Mouse (Mus musculus) stomach, embryonic 14.5 days (tissue): ENCODE measurements around the gene Qpctl. TPM values are rescaled to one million over a fixed set of nuclear protein-coding genes. Genes with fewer than 3 reads are reported as not detected.

Source experiments
- ATAC-seq: fragments of 200-750 bp; cut with Nextera tagmentation; 2 replicates; pipeline ENCODE4 v1.8.0; 2017; ENCODE audit warnings: low read depth, moderate TSS enrichment; ENCODE audit not compliant: insufficient number of reproducible peaks, insufficient read depth, low FRiP score
- H3K27ac ChIP-seq: fragments of 300-500 bp; sonication (generic); 2 replicates; pipeline ENCODE4 v1.5.1; 2014; ENCODE audit warnings: mild to moderate bottlenecking, low read length, moderate library complexity, mixed read lengths
- H3K27me3 ChIP-seq: fragments of 300-500 bp; sonication (generic); 2 replicates; pipeline ENCODE4 v1.6.1; 2014; ENCODE audit warnings: low read length, control low read depth, mixed read lengths; ENCODE audit not compliant: control insufficient read depth, insufficient read depth
- H3K36me3 ChIP-seq: fragments of 300-500 bp; sonication (generic); 2 replicates; pipeline ENCODE4 v1.6.1; 2014; ENCODE audit warnings: mild to moderate bottlenecking, control low read depth, low read length, moderate library complexity, mixed read lengths; ENCODE audit not compliant: control insufficient read depth, insufficient read depth
- H3K4me1 ChIP-seq: fragments of 300-500 bp; sonication (generic); 2 replicates; pipeline ENCODE4 v1.6.1; 2014; ENCODE audit warnings: low read length, control low read depth, mixed read lengths; ENCODE audit not compliant: control insufficient read depth, insufficient read depth
- H3K4me2 ChIP-seq: fragments of 300-500 bp; sonication (generic); replicated peaks from 2 replicates; pipeline ENCODE4 v1.6.1; 2014; ENCODE audit warnings: low read depth, low read length, control low read depth
- H3K4me3 ChIP-seq: fragments of 300-500 bp; sonication (generic); 2 replicates; pipeline ENCODE4 v1.5.1; 2014; ENCODE audit warnings: low read depth, low read length, control low read depth
- H3K9ac ChIP-seq: fragments of 300-500 bp; sonication (generic); replicated peaks from 2 replicates; pipeline ENCODE4 v1.6.1; 2014; ENCODE audit warnings: low read depth, mild to moderate bottlenecking, control low read depth, low read length, moderate library complexity, mixed read lengths
- H3K9me3 ChIP-seq: fragments of 300-500 bp; sonication (generic); 2 replicates; pipeline ENCODE4 v1.6.1; 2016; ENCODE audit warnings: low read depth, low read length, control low read depth; ENCODE audit not compliant: control insufficient read depth
- WGBS: fragments of 180-500 bp; shearing (Covaris S2); extraction: QIAGEN DNeasy Blood & Tissue Kit; methylation state at CpG from one replicate; pipeline ENCODE4 v1.1.7; 2014; 5-methylcytosine and 5-hydroxymethylcytosine counted together
- polyA plus RNA-seq: library from polyadenylated mRNA; unstranded; fragments of >200 nt; fragmentation: Nextera tagmentation; extraction: Ambion mirVana; gene quantifications from 2 replicates; pipeline ENCODE4 v1.2.1, GENCODE M21; 2014

Qpctl gene
- polyA plus RNA-seq, 1 experiment from 2014 or later = 11.3 TPM

DNA sequence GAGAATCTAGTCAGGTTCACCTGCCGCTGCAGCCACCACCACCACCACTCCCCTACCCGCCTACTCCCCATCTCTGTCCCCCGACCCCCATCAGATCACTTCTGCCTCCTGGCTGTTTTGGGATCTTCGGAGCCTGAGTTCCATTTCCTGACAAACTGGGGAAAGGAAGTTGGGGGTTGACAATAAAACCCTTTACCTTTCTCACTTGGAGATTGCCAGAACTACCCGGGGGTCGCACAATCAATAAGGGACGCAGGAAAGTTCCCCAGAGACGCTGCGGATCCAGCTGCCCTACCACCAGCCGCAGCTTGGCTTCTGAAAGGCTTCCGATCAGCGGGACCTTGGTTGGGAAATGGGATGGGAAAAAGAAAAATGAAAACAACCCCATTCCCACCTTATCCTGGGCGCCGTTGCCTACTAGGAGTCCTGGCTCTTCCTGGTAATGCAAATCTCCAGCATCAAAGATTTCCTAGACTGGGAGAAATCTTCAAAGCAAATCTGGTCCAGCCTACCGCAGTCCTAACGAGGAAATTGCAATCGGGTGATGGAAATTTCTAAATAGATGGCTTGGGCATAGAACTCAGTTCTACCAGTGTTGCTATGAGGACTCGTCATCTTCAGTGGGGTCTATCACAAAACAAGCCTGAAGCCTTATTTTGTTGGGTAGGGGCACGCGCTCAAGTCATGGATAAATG is 764 bp downstream of the Qpctl start:
- Histone ChIP-seq H3K27me3 (no peaks in the 10 kb centered on the region), H3K9ac (peak overlapping the region; percentile 36; the same call in 1 of the 2 replicates), H3K27ac (0 out of 2 replicates have a peak overlapping the region, but pooled peaks have one; percentile 7), H3K9me3 (no peaks in the 10 kb centered on the region), H3K4me3 (peak overlapping the region; percentile 80), H3K4me2 (peak overlapping the region; percentile 90), H3K4me1 (peaks cover 13% of the 10 kb centered on the region; the same call in 1 of the 2 replicates), H3K36me3 (peaks cover 19% of the 10 kb centered on the region)
- whole genome bisulfite sequencing = 12% methylated on average over 20 of the region's 20 CpGs
- ATAC-seq = no peak

DNA sequence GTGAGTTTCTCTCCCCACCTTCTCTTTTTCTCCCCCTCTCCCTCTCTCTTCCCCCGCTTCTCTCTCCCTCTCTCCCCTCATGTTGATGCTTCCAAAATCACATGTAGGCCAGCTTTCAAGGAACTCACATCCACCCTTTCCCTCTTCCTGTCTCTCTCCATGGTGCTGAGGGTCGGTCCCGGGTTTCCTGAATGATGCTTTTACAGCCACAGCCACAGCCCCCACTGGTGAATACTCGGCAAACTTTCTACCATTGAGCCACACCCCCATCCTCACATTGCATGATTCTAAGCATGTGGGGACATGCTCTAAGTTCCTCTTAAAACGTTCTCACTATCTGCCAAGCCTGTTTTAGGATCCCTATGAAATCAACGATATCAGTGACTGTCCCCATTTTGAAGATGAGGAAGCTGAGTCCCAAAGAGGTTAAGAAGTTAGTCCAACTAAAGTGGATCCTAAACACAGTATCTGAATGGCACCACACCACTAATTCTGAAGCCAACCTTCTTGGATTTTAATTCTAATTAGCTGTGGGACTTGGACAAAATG is 1.5 kb downstream of the Qpctl start:
- 39% methylated on average over 6 of the region's 6 CpGs for WGBS
- no peak for ATAC-seq
- H3K4me1 ChIP-seq = peaks cover 13% of the 10 kb centered on the region; the same call in 1 of the 2 replicates
- H3K36me3 ChIP-seq = peaks cover 11% of the 10 kb centered on the region
- H3K9ac ChIP-seq = no peak overlapping the region
- no peaks in the 10 kb centered on the region for H3K9me3 ChIP-seq
- H3K4me3 ChIP-seq = no peak overlapping the region
- H3K27ac ChIP-seq = no peak overlapping the region
- H3K4me2 ChIP-seq = peak overlapping the region; percentile 90; the same call in 1 of the 2 replicates
- no peaks in the 10 kb centered on the region for H3K27me3 ChIP-seq

DNA sequence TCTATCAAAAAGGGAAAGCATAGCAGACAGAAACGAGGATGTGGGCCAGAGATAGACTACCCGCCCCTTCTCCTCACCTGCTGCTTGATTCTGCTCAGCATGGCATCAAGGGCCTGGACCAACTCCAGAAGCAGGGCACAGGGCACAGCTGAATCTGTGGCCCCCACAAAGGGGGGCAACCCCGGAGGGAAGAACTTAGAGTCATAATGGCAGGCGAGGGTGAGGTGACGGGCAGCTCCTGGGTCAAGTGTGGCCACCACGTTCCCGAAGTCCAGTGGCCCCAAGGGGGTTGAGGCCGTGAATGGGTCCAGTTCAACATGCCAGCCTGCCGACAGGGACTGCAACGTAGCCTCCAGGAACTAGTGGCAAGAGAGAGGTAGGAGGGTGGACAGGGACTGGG is 2.3 kb downstream of the Qpctl start:
- Histone ChIP-seq H3K4me1 (peaks cover 13% of the 10 kb centered on the region; the same call in 1 of the 2 replicates), H3K4me3 (no peak overlapping the region), H3K27me3 (no peaks in the 10 kb centered on the region), H3K9me3 (no peaks in the 10 kb centered on the region), H3K4me2 (no peak overlapping the region), H3K9ac (no peak overlapping the region), H3K27ac (no peak overlapping the region), H3K36me3 (peaks cover 4% of the 10 kb centered on the region)
- 91% methylated on average over 10 of the region's 10 CpGs for WGBS
- no peak for ATAC-seq

DNA sequence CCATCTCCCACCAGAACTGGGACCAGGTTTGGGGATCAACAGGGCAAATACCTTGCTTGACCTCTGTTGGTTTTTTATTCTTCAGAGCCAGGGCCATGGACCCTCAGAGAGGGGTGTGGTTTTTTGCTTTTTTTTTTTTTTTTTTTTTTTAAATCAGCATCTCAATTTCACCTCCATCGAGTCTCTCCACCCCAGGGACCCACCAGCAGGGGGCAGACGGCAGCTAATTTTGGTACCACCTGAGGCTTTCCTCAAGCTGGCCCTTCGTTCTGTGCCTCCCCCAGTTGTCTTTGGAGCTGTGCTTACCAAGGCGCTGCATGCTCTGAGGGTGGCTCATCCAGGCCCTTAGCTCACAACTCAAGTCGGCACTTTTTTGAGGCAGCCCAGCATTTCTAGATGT is 11.7 kb downstream of the Qpctl start:
- H3K4me3 ChIP-seq = no peak overlapping the region
- H3K27ac ChIP-seq = no peak overlapping the region
- WGBS = 42% methylated on average over 5 of the region's 5 CpGs
- no peak overlapping the region for H3K4me2 ChIP-seq
- H3K27me3 ChIP-seq = no peaks in the 10 kb centered on the region
- no peak for ATAC-seq
- no peaks in the 10 kb centered on the region for H3K9me3 ChIP-seq
- H3K9ac ChIP-seq = no peak overlapping the region
- no peaks in the 10 kb centered on the region for H3K4me1 ChIP-seq
- H3K36me3 ChIP-seq = peaks cover 52% of the 10 kb centered on the region

DNA sequence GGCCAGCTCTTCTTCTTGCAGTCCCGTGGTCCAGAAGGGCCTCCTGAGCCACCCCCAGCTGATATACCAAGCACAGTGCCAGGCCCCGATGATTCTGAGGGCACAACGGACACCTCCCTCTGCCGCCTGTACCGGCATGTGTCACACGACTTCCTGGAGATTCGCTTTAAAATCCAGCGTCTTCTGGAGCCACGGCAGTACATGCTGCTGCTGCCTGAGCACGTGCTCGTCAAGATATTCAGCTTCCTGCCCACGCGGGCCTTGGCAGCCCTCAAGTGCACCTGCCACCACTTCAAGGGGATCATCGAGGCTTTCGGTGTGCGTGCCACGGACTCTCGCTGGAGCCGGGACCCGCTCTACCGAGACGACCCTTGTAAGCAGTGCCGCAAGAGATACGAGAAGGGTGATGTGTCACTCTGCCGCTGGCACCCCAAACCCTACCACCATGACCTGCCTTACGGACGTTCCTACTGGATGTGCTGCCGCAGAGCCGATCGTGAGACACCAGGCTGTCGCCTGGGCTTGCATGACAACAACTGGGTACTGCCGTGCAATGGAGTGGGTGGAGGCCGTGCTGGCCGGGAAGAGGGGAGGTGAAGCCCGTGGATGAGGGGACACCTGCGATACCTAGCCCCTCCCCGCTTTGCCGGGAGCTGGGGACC is 12.3 kb downstream of the Qpctl start:
- Histone ChIP-seq H3K4me2 (no peak overlapping the region), H3K36me3 (peaks cover 52% of the 10 kb centered on the region), H3K27ac (no peak overlapping the region), H3K9ac (no peak overlapping the region), H3K27me3 (no peaks in the 10 kb centered on the region), H3K4me1 (no peaks in the 10 kb centered on the region), H3K4me3 (no peak overlapping the region), H3K9me3 (no peaks in the 10 kb centered on the region)
- WGBS = 94% methylated on average over 38 of the region's 38 CpGs
- no peak for ATAC-seq

DNA sequence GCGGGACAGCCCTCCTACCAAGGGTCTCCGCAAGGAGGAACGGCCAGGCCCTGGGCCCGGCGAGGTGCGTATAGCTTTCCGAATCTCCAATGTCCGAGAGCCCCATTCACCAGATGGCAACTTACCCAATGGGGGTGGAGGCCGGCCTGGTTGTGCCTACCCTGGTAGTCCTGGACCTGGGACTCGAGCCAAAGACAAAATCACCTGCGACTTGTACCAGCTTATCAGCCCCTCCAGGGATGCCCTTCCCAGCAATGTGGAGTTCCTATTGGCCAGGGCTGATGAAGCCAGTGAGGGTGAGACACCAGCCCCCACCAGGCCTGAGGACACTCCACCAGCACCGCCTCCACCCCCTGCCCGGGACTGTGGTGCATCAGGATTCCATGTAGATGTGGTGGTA is 12.9 kb downstream of the Qpctl start:
- Histone ChIP-seq H3K27ac (no peak overlapping the region), H3K4me2 (no peak overlapping the region), H3K9me3 (no peaks in the 10 kb centered on the region), H3K4me3 (no peak overlapping the region), H3K27me3 (no peaks in the 10 kb centered on the region), H3K36me3 (peaks cover 52% of the 10 kb centered on the region), H3K9ac (no peak overlapping the region), H3K4me1 (no peaks in the 10 kb centered on the region)
- ATAC-seq = no peak
- 94% methylated on average over 13 of the region's 13 CpGs for WGBS

DNA sequence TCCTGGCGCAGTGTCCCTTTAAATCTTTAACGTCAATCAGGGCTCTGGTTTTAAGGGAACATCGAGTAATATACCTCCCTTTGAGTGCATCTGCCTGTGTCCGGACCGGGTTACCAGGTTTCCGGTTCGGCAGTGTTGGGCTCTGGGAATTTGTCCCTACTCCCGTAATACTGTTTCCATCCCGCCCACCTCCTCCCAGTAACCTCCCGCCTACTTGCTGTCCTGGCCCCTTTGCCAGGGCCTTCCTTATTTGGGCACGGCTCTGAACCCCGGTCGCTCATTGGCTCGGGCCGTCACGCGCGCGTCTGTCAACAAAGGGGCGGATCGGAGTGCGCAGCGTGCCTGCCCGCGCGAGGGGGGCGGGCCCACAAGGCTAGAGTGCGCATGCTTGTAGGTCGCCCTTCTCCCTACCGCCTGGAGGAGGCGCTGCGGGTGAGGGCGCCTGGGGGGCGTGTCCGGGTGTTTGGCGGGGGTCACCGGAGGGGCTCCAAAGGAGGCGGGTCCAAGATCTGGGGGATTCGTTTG is 17.7 kb downstream of the Qpctl start:
- peak; percentile 98 for ATAC-seq
- H3K4me3 ChIP-seq = peak overlapping the region; percentile 37
- H3K27me3 ChIP-seq = no peaks in the 10 kb centered on the region
- no peaks in the 10 kb centered on the region for H3K4me1 ChIP-seq
- H3K4me2 ChIP-seq = peak overlapping the region; percentile 59
- peaks cover 13% of the 10 kb centered on the region for H3K36me3 ChIP-seq
- peak overlapping the region; percentile 59; the same call in 1 of the 2 replicates for H3K27ac ChIP-seq
- no peak overlapping the region for H3K9ac ChIP-seq
- WGBS = 0% methylated on average over 39 of the region's 39 CpGs
- H3K9me3 ChIP-seq = no peaks in the 10 kb centered on the region

DNA sequence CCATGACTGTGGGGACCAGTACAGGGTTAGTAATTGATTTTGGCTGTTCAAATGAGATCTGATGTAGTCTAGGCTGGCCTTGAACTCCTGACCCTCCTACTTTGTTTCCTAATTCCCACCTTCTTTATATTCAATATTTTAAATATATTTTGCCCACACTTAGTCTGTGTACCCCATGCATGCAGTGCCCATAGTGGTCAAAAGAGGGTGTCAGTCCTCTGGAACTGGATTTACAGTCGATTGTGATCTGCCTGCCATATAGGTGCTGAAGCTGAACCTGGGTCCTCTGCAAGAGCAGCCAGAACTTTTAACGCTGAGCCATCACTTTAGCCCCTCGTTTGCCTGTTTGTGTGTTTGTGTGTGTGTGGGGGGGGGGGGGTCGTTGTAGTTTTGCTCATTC is 18.4 kb downstream of the Qpctl start:
- H3K4me2 ChIP-seq = peak overlapping the region; percentile 43
- no peaks in the 10 kb centered on the region for H3K9me3 ChIP-seq
- H3K9ac ChIP-seq = no peak overlapping the region
- peak overlapping the region; percentile 59; the same call in 1 of the 2 replicates for H3K27ac ChIP-seq
- no peaks in the 10 kb centered on the region for H3K27me3 ChIP-seq
- H3K4me3 ChIP-seq = peak overlapping the region; percentile 37; the same call in 1 of the 2 replicates
- ATAC-seq = no peak
- H3K36me3 ChIP-seq = peaks cover 5% of the 10 kb centered on the region
- no peaks in the 10 kb centered on the region for H3K4me1 ChIP-seq
- 26% methylated on average over 4 of the region's 4 CpGs for WGBS
